Mouse (Mus musculus) adrenal gland, postnatal 14 days (tissue): ENCODE results near the gene Glis3. TPM values are rescaled to one million over a fixed set of nuclear protein-coding genes. Genes with fewer than 3 reads are reported as not detected.

Source experiments
- DNase-seq: peaks from one replicate; pipeline ENCODE4 v3.0.0; 2021; ENCODE audit warnings: mixed read lengths
- total RNA-seq: library from RNA; stranded (reverse); gene quantifications from 2 replicates; pipeline ENCODE4 v1.2.3, GENCODE M21; 2021

Gene Glis3
- total RNA-seq, 1 experiment from 2014 or later, result 6.4 TPM

DNA sequence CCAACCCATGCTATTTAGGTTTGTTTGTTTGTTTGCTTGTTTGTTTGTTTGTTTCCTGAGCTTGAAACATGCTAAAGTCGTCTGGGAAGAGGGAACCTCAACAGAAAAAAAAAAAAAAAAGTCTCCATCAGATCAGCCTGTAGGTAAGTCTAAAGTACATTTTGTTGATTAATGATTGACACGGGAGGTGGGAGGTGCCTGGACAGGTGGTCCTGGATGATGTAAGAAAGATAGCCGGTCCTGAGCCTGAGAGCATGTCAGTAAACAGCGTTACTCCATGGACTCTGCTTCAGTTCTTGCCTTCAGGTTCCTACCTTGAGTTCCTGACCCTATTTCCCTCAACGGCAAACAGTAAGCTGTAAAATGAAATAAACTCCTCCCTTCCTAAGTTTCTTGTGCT is 444.3 kb downstream of the Glis3 start:
- DNase-seq, result no peak

DNA sequence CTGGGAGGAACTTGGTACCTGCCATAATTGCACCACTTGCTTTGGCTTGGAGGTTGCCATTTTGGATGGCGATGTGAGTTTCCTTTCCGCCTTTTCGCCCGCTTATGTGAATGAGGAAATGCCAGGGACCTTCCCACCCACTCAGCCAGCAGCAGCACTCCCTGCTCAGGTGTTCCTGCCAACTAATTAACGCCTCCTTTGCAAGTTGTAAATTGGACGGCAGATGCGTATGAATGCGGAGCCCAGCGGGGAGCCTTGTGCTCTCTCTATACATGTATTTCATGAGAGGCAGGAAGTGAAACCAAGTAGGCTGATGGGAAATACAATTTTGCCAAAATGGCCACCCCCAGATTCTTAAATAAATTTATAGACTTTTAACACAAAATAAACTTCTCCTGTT is 444.8 kb downstream of the Glis3 start:
- no peak for DNase-seq

DNA sequence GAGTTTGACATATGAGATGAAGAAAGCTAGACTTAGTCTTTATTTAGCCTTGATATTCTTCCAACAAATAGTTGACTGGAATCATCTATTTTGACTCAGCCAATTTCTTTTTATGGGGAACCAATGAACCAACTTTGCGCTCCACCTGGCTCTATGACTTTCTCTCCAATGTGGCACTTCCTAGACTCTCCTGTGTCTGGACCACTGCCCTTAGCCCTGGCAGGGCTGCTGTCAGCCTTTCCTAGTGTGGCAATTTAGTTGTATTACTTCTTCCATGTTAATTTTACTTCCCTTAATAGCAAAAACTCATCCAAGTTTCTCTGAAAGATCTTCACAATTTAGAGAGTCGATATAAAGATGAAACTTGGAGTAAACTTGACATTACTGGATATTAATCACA is 445.2 kb downstream of the Glis3 start:
- DNase-seq, result no peak

DNA sequence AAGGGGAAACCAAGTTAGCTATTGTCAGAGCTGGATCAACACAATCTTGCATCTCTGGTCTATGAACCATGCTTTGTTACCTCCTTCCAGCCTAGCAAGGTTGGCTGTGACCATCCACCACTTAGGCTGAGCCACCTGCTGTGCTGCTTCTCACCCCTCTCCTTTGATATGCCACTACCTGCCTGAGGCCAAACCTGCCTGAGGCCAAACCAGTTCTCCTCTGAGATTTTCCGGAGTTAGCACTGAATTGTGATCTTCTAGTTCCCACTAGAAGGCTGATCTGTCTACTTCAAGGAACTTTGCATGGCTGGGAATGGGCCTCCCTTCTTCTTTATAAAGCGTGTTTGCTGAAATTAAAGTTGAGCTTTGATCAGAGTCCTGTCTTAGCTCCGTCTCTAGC is 448.4 kb downstream of the Glis3 start:
- no peak for DNase-seq

DNA sequence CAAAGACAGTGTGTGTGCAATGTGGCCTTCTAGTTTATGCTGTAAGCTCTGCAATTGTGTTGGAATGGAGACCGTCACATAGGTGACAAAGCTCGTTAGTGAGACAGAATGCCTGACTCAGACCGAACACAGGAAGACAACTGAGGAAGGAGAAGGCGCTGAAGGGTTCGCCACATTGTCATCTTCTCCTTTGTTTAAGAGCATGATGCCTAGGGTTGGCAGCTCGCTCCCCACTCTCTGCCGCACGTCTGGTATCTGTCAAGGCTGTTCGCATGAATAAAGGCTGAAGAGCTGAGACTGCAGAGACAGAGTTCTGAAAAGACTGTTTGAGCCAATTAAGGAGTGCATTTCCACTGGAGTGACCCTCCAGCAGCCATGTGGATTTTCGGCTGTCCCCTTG is 452.4 kb downstream of the Glis3 start:
- no peak for DNase-seq

- no peak for DNase-seq
These were observed 454.2 kb downstream of the Glis3 start for GRCm38 (mm10) chr19:28225651-28226050.

DNA sequence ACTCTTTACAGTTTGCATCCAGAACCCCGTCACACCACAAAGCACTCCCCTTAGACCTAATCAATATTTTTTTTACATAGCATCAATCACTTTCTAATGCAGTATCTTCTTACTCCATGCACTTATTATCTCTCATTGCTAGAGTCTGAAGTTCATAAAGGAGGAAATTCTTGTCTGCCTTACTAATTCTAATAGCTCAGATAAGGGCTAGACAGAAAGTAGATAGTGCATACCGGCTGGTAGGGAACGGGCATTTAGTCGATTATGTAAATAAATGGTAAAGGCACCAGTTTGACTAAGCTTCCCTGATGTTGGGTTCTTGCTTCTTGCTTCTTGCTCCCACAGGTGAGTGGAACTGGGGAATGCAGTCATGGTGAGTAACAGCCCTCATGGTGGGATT is 468.2 kb downstream of the Glis3 start:
- DNase-seq, result no peak

Other genes starting within 250 kb of the Glis3 start
- gene Slc1a1, start 155.0 kb upstream of the Glis3 start, total RNA-seq, result 1.4 and 1.6 TPM in 2 replicates